Mouse (Mus musculus) ovary, adult 10 weeks (tissue): Measurements from ENCODE around the gene Efcab10. TPM values are rescaled to one million over a fixed set of nuclear protein-coding genes. Genes with fewer than 3 reads are reported as not detected.

Experiments used
- polyA plus RNA-seq: library from polyadenylated mRNA; stranded (reverse); fragments of 350-450 nt; fragmentation: Illumina TruSeq; extraction: RNeasy Lipid Tissue Mini Kit (QIAGEN cat#74804); gene quantifications from one replicate; pipeline ENCODE4 v1.2.3, GENCODE M21; 2014

Gene Efcab10
- 17.3 TPM for polyA plus RNA-seq

GRCm38 (mm10) chr12:33394804-33395623, at the start of gene Efcab10:
Gene Efcab10 (plus strand): TSS chr12:33394854.

GRCm38 (mm10) chr12:33429387-33430160, 34.9 kb downstream of the Efcab10 start, which contains the start of gene Twistnb:
Gene Twistnb (plus strand): TSS chr12:33429635.

Other genes starting within 250 kb of the Efcab10 start
- gene Atxn7l1, start 247.2 kb upstream of the Efcab10 start, polyA plus RNA-seq = 29.8 TPM
- 95.8 TPM for gene Twistnb, start 34.8 kb downstream of the Efcab10 start, polyA plus RNA-seq